Mouse (Mus musculus) layer of hippocampus, postnatal 36 days (tissue): ENCODE data around the gene Ddn. TPM values are rescaled to one million over a fixed set of nuclear protein-coding genes. Genes with fewer than 3 reads are reported as not detected.

Experiments used
- DNase-seq, 2 experiments: peaks; one replicate each; pipeline ENCODE4 v3.0.0; 2022
- total RNA-seq, 2 experiments: library from RNA; stranded (reverse); gene quantifications; 2 replicates each; pipeline ENCODE4 v1.2.3; 2021

Gene Ddn
- total RNA-seq, 2 experiments from 2014 or later = 1,665 to 1,670 TPM

GRCm38 (mm10) chr15:98772511-98773211 lies 36.6 kb downstream of the Ddn start:
- DNase-seq = no peak

GRCm38 (mm10) chr15:98771813-98772425 lies 37.4 kb downstream of the Ddn start:
- no peak for DNase-seq

GRCm38 (mm10) chr15:98768259-98768658 lies 41.0 kb downstream of the Ddn start:
- DNase-seq = no peak

- no peak for DNase-seq
Measured at GRCm38 (mm10) chr15:98765929-98766328, 43.4 kb downstream of the Ddn start.

- peak; percentile 96 to 97 for DNase-seq
Measured at GRCm38 (mm10) chr15:98762670-98763529, 46.4 kb downstream of the Ddn start, which contains the start of gene Arf3. Gene Arf3, minus strand, starts transcription at chr15:98763214.

- DNase-seq = peak; percentile 75
Measured at GRCm38 (mm10) chr15:98762201-98762621, 47.1 kb downstream of the Ddn start.

- DNase-seq = no peak
Measured at GRCm38 (mm10) chr15:98754125-98754524, 55.2 kb downstream of the Ddn start.

Other genes starting within 250 kb of the Ddn start
- gene Ccnt1, start 238.6 kb downstream of the Ddn start, total RNA-seq = 10 to 100 TPM; 37.5 to 49.6 TPM
- not detected for gene 4930415O20Rik, start 238.5 kb downstream of the Ddn start, total RNA-seq
- gene Adcy6, start 199.4 kb downstream of the Ddn start, total RNA-seq = 10 to 100 TPM; 43.7 to 48.8 TPM
- gene Cacnb3, start 178.7 kb downstream of the Ddn start, total RNA-seq = 100 to 1,000 TPM; 198 to 206 TPM
- gene Ddx23, start 146.6 kb downstream of the Ddn start, total RNA-seq = 10 to 100 TPM; 87.5 to 92.0 TPM
- gene Rnd1, start 132.0 kb downstream of the Ddn start, total RNA-seq = 1 to 10 TPM; 7.2 to 7.6 TPM
- 10 to 100 TPM in 1 of 2 experiments, 1 to 10 TPM in 1; 8.0 to 10.1 TPM for gene Ccdc65, start 101.3 kb downstream of the Ddn start, total RNA-seq
- gene Fkbp11, start 81.3 kb downstream of the Ddn start, total RNA-seq = 1 to 10 TPM in 1 of 2 experiments, under 1 TPM in 1; 0.88 to 1.0 TPM
- gene Arf3, start 46.3 kb downstream of the Ddn start, total RNA-seq = 100 to 1,000 TPM; 792 to 841 TPM
- gene Wnt10b, start 31.3 kb downstream of the Ddn start, total RNA-seq = under 1 TPM; 0.42 to 0.61 TPM
- gene Wnt1, start 19.6 kb downstream of the Ddn start, total RNA-seq = not detected
- gene Prkag1, start 22.0 kb upstream of the Ddn start, total RNA-seq = 10 to 100 TPM; 49.0 to 52.5 TPM
- 100 to 1,000 TPM in 1 of 2 experiments, 10 to 100 TPM in 1; 81.4 to 101 TPM for gene Kmt2d, start 61.7 kb upstream of the Ddn start, total RNA-seq
- 1 to 10 TPM; 6.8 to 7.0 TPM for gene Rhebl1, start 85.0 kb upstream of the Ddn start, total RNA-seq
- gene Dhh, start 89.0 kb upstream of the Ddn start, total RNA-seq = under 1 TPM; 0.12 to 0.15 TPM
- 10 to 100 TPM; 16.4 to 22.6 TPM for gene Lmbr1l, start 108.7 kb upstream of the Ddn start, total RNA-seq
- gene Tuba1b, start 125.1 kb upstream of the Ddn start, total RNA-seq = 100 to 1,000 TPM; 469 to 520 TPM
- not detected for gene Gm49450, start 144.1 kb upstream of the Ddn start, total RNA-seq
- 100 to 1,000 TPM; 868 to 949 TPM for gene Tuba1a, start 144.2 kb upstream of the Ddn start, total RNA-seq
- gene Tuba1c, start 220.4 kb upstream of the Ddn start, total RNA-seq = 10 to 100 TPM; 56.8 to 66.3 TPM
- 1 to 10 TPM in 1 of 2 experiments, under 1 TPM in 1; 0.82 to 2.2 TPM for gene Prph, start 245.7 kb upstream of the Ddn start, total RNA-seq